Mouse (Mus musculus) thymus, postnatal 10 days (tissue): ENCODE measurements around the gene Entpd7.

Source experiments
- DNase-seq, 2 experiments: peaks; one replicate each; pipeline ENCODE4 v3.0.0; 2021; ENCODE audit warnings: low spot score in 2 of 2

Entpd7 gene

GRCm38 (mm10) chr19:43689419-43690246 is at the start of gene Entpd7:
Gene Entpd7 (plus strand): TSS chr19:43689672.
- DNase-seq: peak; percentile 89

- DNase-seq: no peak
These were observed 47.6 kb upstream of the Entpd7 start for GRCm38 (mm10) chr19:43641833-43642232.

- DNase-seq: no peak
These were observed 46.6 kb upstream of the Entpd7 start for GRCm38 (mm10) chr19:43642843-43643242.

GRCm38 (mm10) chr19:43645508-43645907 is 44.0 kb upstream of the Entpd7 start:
- DNase-seq: no peak

DNA sequence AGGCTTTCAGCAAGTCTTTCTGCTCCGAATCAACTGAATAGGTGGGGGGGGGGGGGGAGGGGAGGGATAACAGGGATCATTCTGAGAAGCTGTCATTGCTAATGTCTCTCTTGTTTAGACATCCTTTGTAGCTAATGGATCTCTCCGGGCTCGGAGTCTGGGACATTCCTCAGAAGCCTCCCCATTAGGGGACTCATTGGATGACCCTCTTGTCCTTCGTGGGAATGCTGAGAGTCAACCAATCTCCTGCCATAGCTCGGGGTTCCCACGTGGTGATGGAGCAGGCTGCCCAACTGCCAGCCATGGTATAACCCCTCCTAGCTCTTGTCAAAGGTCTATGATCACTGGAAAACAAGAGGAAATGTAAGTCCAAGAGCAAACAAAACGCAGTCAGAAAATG is 42.6 kb upstream of the Entpd7 start:
- DNase-seq: no peak

- no peak for DNase-seq
These were observed 42.2 kb upstream of the Entpd7 start for GRCm38 (mm10) chr19:43647261-43647660.

DNA sequence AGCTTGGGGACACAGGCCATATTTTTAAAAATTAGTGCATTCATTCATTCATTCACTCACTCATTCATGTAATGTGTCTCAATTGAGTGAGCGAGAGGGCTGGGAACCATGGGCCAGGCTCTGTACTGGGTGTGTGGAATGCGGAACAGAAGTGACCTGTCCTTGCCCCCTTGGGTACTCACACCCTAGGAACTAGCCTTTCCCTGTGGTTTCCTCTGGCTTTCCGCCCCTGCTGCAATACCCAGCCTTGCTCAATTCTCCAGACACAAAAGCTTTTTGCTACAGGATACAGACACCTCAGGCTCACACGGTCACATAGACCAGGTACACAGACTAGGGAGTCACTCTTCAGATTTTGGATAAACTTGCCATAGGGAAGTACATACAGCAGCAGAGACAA is 41.1 kb upstream of the Entpd7 start:
- DNase-seq: no peak

GRCm38 (mm10) chr19:43651241-43651785 is 38.2 kb upstream of the Entpd7 start:
- DNase-seq: no peak

DNA sequence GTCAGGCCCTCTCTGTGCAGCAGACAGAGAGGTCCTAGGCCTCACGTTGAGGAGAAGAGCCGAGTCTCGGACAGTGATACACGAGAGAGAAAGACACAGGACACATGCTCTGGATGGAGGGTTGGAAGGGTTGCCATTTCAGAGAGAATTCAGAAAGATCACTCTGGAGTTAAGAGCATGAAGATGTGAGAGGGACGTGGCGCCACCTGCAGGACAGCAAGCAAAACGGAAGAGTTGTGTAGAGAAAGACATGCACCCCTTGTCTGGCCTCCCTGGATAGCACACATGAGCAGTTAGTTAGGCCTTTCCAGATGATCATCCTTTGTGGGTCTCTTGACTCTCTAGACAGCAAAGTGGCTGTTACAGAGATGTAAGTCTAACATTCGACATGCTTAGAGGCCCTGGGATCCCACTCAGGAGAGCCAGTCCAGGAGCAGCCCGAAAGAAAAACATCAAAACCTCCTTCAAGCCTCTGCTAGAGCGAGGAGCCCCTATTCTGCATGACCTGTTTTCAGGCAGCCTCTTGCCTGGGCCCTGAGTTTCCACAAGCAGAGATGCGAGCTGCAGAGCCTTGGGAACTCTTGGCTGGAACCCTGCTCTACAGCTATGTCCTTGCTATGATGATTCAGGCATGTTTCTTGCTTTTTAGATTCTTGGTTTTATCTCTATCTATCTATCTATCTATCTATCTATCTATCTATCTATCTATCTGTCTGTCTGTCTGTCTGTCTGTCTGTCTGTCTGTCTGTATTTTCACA is 33.6 kb upstream of the Entpd7 start:
- peak in 1 of 2 experiments; percentile 59 for DNase-seq

GRCm38 (mm10) chr19:43659632-43660031 is 29.8 kb upstream of the Entpd7 start:
- no peak for DNase-seq

DNA sequence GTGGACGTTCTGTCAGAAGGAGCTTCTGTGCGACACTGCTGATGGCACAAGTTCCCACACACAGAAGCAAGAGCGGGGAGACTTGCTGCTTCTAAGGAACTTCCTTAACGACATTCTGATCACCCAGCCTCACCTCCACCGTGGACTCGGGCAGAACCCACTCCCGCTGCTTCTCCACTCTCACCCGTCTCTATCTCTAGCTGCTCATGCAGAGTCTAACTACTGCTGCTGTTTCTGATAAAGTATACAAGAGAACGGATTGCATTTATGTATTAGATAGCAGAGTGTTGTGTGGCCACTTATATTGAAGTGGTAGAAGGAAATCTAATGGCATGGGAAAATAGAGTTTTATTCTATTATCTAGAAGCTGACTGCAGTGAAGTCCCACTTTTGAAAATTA is 28.7 kb upstream of the Entpd7 start:
- DNase-seq: no peak

- DNase-seq: no peak
These were observed 27.1 kb upstream of the Entpd7 start for GRCm38 (mm10) chr19:43662176-43662967.

DNA sequence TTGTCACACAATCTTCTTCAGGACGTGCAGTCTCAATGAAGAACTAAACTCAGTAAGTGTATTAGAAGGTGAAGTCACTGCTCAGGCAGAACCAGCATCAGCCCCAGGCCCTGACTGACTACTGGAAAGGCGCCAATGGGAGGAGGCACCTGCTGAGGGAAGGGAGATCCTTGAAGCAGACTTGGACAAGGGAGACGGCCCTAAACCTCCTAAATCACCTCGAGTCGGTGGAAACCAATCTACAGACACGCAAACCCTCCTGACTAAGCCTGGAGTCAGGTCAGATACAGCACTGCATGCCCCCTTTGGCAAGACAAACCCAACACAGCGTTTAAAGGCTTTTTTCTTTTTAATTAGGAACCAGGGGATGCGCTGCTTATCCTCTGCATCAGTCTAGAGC is 26.0 kb upstream of the Entpd7 start:
- DNase-seq: no peak

GRCm38 (mm10) chr19:43665441-43666048 is 23.9 kb upstream of the Entpd7 start:
- DNase-seq: peak in 1 of 2 experiments; percentile 39

GRCm38 (mm10) chr19:43666661-43667429 is 22.6 kb upstream of the Entpd7 start:
- no peak for DNase-seq

DNA sequence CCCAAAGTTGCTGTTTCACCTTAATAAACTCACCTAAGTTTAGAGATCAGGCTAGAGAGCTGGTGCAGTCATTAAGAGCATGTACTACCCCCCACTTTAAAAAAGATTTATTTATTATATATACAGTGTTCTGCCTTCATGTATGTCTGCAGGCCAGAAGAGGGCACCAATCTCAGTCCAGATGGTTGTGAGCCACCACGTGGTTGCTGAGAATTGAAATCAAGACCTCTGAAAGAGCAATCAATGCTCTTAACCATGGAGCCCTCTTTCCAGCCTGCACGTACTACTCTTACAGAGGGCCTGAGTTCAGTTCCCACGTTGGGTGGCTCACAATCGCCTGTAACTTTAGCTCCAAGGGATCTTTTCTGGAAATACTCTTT is 22.1 kb upstream of the Entpd7 start:
- peak in 1 of 2 experiments; percentile 29 for DNase-seq

DNA sequence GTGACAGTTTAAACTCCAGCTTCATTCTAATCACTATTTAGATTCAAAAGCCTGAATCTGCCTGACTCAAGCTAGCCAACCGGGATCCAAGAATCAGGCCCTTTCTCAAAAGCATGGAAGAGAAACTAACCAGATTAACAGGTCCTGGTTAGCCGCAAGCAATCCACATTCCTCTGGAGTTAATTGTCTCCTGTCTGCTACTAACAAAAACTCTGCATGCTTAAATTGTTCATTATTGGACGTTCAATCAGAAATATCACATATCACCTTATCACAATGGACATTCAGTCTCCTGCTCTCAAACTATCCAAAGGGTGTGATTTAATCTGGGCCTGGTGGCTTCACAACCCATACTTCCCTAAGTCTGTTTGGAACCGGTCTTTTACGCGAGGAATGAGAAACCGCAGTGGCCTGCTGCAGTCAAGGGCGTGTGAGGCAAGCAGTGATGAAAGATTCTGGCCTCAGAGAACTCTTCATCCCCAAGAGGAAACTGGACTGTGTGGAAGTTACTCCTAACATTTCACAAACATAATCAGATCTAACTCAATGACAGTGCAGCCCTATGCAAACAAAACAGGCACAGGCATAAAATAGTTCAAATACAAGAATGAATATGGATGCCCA is 20.2 kb upstream of the Entpd7 start:
- DNase-seq: no peak

DNA sequence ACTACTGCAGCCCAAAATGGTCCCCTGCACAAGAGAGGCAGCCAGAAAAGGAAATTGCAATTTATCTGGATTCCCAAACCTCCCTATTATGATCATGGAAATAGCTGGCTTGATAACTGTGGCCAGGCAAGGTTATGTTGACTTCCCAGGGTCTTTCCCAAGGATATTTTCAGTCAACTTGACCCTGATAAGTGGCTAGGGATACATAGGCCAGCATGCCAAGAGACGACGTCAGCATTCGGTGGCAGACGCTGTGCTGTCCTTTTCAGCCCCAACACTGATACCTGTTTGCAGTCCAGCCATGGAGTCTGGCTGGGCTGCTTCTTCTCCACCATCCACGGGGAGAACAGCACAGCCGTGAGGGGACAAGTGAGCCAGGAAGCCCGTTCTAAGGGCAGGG is 18.4 kb upstream of the Entpd7 start:
- no peak for DNase-seq

GRCm38 (mm10) chr19:43673513-43674315 is 15.8 kb upstream of the Entpd7 start:
- DNase-seq: peak; percentile 14 to 19
